Comparison of ENCODE assay signal across 8 mouse cellular contexts in genomic region chr1:180570181-180570580, GRCm38 (mm10). TPM values are rescaled to one million over a fixed set of nuclear protein-coding genes. Genes with fewer than 3 reads are reported as not detected.
DNase-seq lines count a peak whose midpoint lies in the region; ATAC-seq and TF ChIP-seq lines count a peak whose summit lies in the region.

No protein-coding gene starts in this region.

- intact Hi-C loops in left cerebral cortex, adult 2 months (cut with DNase I), result loop anchor here (5.0 kb wide), 1 partner anchor 313 kb away; no protein-coding TSS in a partner anchor
- intact Hi-C loops in left cerebral cortex, postnatal 4 days (cut with DNase I), result no loop called here

- H3K36me3 ChIP-seq in limb, embryonic 14.5 days (ENCODE audit: control insufficient read depth, insufficient read depth, low read length), result peaks cover 16% of the 10 kb centered on the region

- peak overlapping the region; percentile 87; the same call in 1 of the 2 replicates for H3K27ac ChIP-seq in left cerebral cortex, adult 2 months
- no peak overlapping the region for H3K27ac ChIP-seq in embryonic fibroblast, embryonic 13.5 days (ENCODE audit: insufficient read depth, low read length)
- no peak overlapping the region for H3K27ac ChIP-seq in limb, embryonic 14.5 days (replicated peaks; ENCODE audit: low read depth, low read length)
- H3K27ac ChIP-seq in olfactory bulb, adult 2 months (ENCODE audit: insufficient read depth, low read depth, low read length), result no peak overlapping the region

- H3K4me1 ChIP-seq in embryonic fibroblast, embryonic 13.5 days (ENCODE audit: control insufficient read depth, insufficient read depth, low read length), result peaks cover 2% of the 10 kb centered on the region; the same call in 1 of the 2 replicates
- peaks cover 15% of the 10 kb centered on the region for H3K4me1 ChIP-seq in limb, embryonic 14.5 days (ENCODE audit: control insufficient read depth, insufficient read depth, low read length)
- peaks cover 28% of the 10 kb centered on the region for H3K4me1 ChIP-seq in olfactory bulb, adult 2 months (ENCODE audit: control insufficient read depth, insufficient read depth, low read length)

- H3K4me2 ChIP-seq in limb, embryonic 14.5 days (replicated peaks; ENCODE audit: low read depth, low read length, severe bottlenecking), result peak overlapping the region; percentile 70

- DNase-seq in left cerebral cortex, adult 2 months (ENCODE audit: extremely low spot score in 1 of 2, low spot score in 2 of 2), result no peak
- no peak for DNase-seq in left cerebral cortex, postnatal 4 days
- DNase-seq in limb, embryonic 14.5 days (ENCODE audit: low spot score), result no peak
- no peak for DNase-seq in yolk sac, embryonic 10.5 days (ENCODE audit: low spot score)
- no peak for DNase-seq in spleen, postnatal 36 days (ENCODE audit: low spot score in 2 of 2)
- DNase-seq in kidney, postnatal 14 days, result no peak

- no peaks in the 10 kb centered on the region for H3K27me3 ChIP-seq in limb, embryonic 14.5 days (ENCODE audit: control insufficient read depth, insufficient read depth, low read length)

- no peak for TF ChIP-seq POLR2A in embryonic fibroblast, embryonic 13.5 days (IDR thresholded peaks at IDR 0.05; ENCODE audit: low read depth, low read length)
- no peak for TF ChIP-seq POLR2A in limb, embryonic 14.5 days (IDR thresholded peaks at IDR 0.05; ENCODE audit: borderline replicate concordance, extremely low read depth, insufficient read depth, insufficient read length)
- no peak for TF ChIP-seq POLR2A in olfactory bulb, adult 2 months (IDR thresholded peaks at IDR 0.05; ENCODE audit: insufficient read depth, low read depth, low read length)

- peak overlapping the region; percentile 76 for H3K9ac ChIP-seq in limb, embryonic 14.5 days (ENCODE audit: low read depth, low read length, severe bottlenecking)

- no peak for TF ChIP-seq CTCF in left cerebral cortex, adult 2 months (IDR thresholded peaks at IDR 0.05)
- no peak for TF ChIP-seq CTCF in embryonic fibroblast, embryonic 13.5 days (IDR thresholded peaks at IDR 0.05; ENCODE audit: borderline replicate concordance, insufficient read depth, low read length)
- no peak for TF ChIP-seq CTCF in olfactory bulb, adult 2 months (IDR thresholded peaks at IDR 0.05; ENCODE audit: insufficient read depth, low read depth, low read length)

- H3K4me3 ChIP-seq in left cerebral cortex, adult 2 months, result peak overlapping the region; percentile 96
- H3K4me3 ChIP-seq in embryonic fibroblast, embryonic 13.5 days (ENCODE audit: insufficient read depth, low read length), result peak overlapping the region; percentile 99
- H3K4me3 ChIP-seq in limb, embryonic 14.5 days (replicated peaks; ENCODE audit: low read length), result peak overlapping the region; percentile 81
- H3K4me3 ChIP-seq in olfactory bulb, adult 2 months (ENCODE audit: insufficient read depth, low read depth, low read length), result peak overlapping the region; percentile 24; the same call in 1 of the 2 replicates

- no peak for ATAC-seq in limb, embryonic 14.5 days (ENCODE audit: low FRiP score, low read depth)

- H3K9me3 ChIP-seq in limb, embryonic 14.5 days (ENCODE audit: control insufficient read depth, low read length), result no peaks in the 10 kb centered on the region

- 14% methylated on average over 5 of the region's 5 CpGs for whole genome bisulfite sequencing in limb, embryonic 14.5 days
- 9% methylated on average over 5 of the region's 5 CpGs for WGBS in olfactory bulb, adult 2 months

RNA-seq across cellular contexts. Expression of gene Parp1, which starts 1.5 kb away (rescaled TPM):
- 10 to 100 TPM; 89.0 to 90.3 TPM for total RNA-seq in left cerebral cortex, adult 2 months (2021)
- total RNA-seq in left cerebral cortex, postnatal 4 days (2021), result 100 to 1,000 TPM; 109 to 113 TPM
- polyA plus RNA-seq in embryonic fibroblast, embryonic 13.5 days (2011; ENCODE audit: insufficient read length, low read depth, missing spikeins), result 37.3 and 41.7 TPM in 2 replicates
- polyA plus RNA-seq in limb, embryonic 14.5 days (2012; rRNA removed), result 89.0 and 107 TPM in 2 replicates
- 108 and 113 TPM in 2 replicates for polyA plus RNA-seq in limb, embryonic 14.5 days (2014; fragmentation: Nextera tagmentation; extraction: Ambion mirVana)
- not detected in 2 replicates for polyA plus RNA-seq in olfactory bulb, adult 2 months (2012; ENCODE audit: insufficient read depth, insufficient read length, low replicate concordance, missing spikeins)

Comparison
In these comparisons a context has a peak if more than half of its experiments do, and no peak if none do; other contexts are left out.
1. H3K4me3 ChIP-seq: peak in every context shown above with its lines; median percentile 99 in embryonic fibroblast, embryonic 13.5 days; 96 in left cerebral cortex, adult 2 months; 81 in limb, embryonic 14.5 days; 24 in olfactory bulb, adult 2 months.